14 mouse cellular contexts compared by ENCODE assay signal in genomic region chr4:111327094-111327493, GRCm38 (mm10).
DNase-seq lines count a peak whose midpoint lies in the region; ATAC-seq and TF ChIP-seq lines count a peak whose summit lies in the region.
"Had no signal": no experiment of that assay in that cellular context is flagged by ENCODE, and none has a peak within 500 bp of the region (broad histone marks: within the 10 kb centered on the region; RNA-seq: fewer than 3 reads in every experiment).

No protein-coding gene starts in this region.

- peak overlapping the region; percentile 65 for H3K4me2 ChIP-seq in CH12.LX (ENCODE audit: insufficient read depth, low read depth, poor library complexity, severe bottlenecking)
- H3K4me2 ChIP-seq in kidney, embryonic 16.5 days (replicated peaks; ENCODE audit: low read depth, low read length) = no peak overlapping the region
- no peak overlapping the region for H3K4me2 ChIP-seq in hindbrain, embryonic 14.5 days (replicated peaks)
- H3K4me2 ChIP-seq: heart, embryonic 15.5 days; midbrain, embryonic 15.5 days had no signal

- H3K79me2 ChIP-seq in CH12.LX (replicated peaks; ENCODE audit: control insufficient read depth, extremely low read depth, insufficient read depth, poor library complexity, severe bottlenecking) = no peaks in the 10 kb centered on the region

- in situ Hi-C loops in CH12.LX (cut with MboI; ENCODE audit: low pct_ligation_motif_present, low pct_unique_long_range_greater_than_20kb, low sequenced_read_pairs) = loop anchor here (10.0 kb wide), 2 partner anchors 178 to 298 kb away; no protein-coding TSS in a partner anchor

- 82% methylated on average over 11 of the region's 11 CpGs for WGBS in kidney, embryonic 16.5 days
- 72% methylated on average over 11 of the region's 11 CpGs for WGBS in hindbrain, embryonic 14.5 days

- no peaks in the 10 kb centered on the region for H3K36me3 ChIP-seq in CH12.LX (replicated peaks in 1 of 2; ENCODE audit: control insufficient read depth in 1 of 2, insufficient read depth in 1 of 2, low read length in 1 of 2)
- no peaks in the 10 kb centered on the region for H3K36me3 ChIP-seq in kidney, embryonic 16.5 days (ENCODE audit: insufficient read depth, low read length)
- H3K36me3 ChIP-seq in hindbrain, embryonic 14.5 days (replicated peaks; ENCODE audit: control insufficient read depth, insufficient read depth) = no peaks in the 10 kb centered on the region
- H3K36me3 ChIP-seq: heart, embryonic 15.5 days; midbrain, embryonic 15.5 days had no signal

- TF ChIP-seq EP300 in CH12.LX (IDR thresholded peaks at IDR 0.05; ENCODE audit: low read length) = no peak

- no peaks in the 10 kb centered on the region for H3K27me3 ChIP-seq in CH12.LX (replicated peaks)
- H3K27me3 ChIP-seq in kidney, embryonic 16.5 days (ENCODE audit: insufficient read depth, low read length) = no peaks in the 10 kb centered on the region
- H3K27me3 ChIP-seq in hindbrain, embryonic 14.5 days (ENCODE audit: control insufficient read depth, insufficient read depth, low read length) = no peaks in the 10 kb centered on the region
- H3K27me3 ChIP-seq: heart, embryonic 15.5 days; midbrain, embryonic 15.5 days had no signal

- ATAC-seq in kidney, embryonic 16.5 days (ENCODE audit: low FRiP score, low TSS enrichment) = no peak
- no peak for ATAC-seq in hindbrain, embryonic 14.5 days (ENCODE audit: low FRiP score)
- ATAC-seq: forebrain, embryonic 16.5 days; hindbrain, embryonic 16.5 days; midbrain, embryonic 15.5 days had no signal

- TF ChIP-seq CTCF in CH12.LX (conservative IDR thresholded peaks at IDR 0.05 in 1 of 2, IDR thresholded peaks at IDR 0.05 in 1 of 2; ENCODE audit: low read depth in 2 of 2, low read length in 2 of 2) = no peak

- 0 out of 2 replicates have a peak overlapping the region, but pooled peaks have one; percentile 24 for H3K9ac ChIP-seq in CH12.LX (ENCODE audit: insufficient read depth, low read depth)
- no peak overlapping the region for H3K9ac ChIP-seq in kidney, embryonic 16.5 days (replicated peaks; ENCODE audit: low read length)
- H3K9ac ChIP-seq in hindbrain, embryonic 14.5 days = no peak overlapping the region
- H3K9ac ChIP-seq: heart, embryonic 15.5 days; midbrain, embryonic 15.5 days had no signal

- no peak for TF ChIP-seq POLR2A in CH12.LX (IDR thresholded peaks at IDR 0.05; ENCODE audit: low read depth, low read length)

- dilution Hi-C loops in CH12.LX (cut with MboI; ENCODE audit: extremely low pct_ligation_motif_present, extremely low pct_unique_long_range_greater_than_20kb, low sequenced_read_pairs) = no loop called here

- peaks cover 7 to 21% of the 10 kb centered on the region in 2 experiments; a peak in 3 of 4 replicates for H3K4me1 ChIP-seq in CH12.LX (ENCODE audit: control insufficient read depth in 1 of 2, insufficient read depth in 2 of 2)
- H3K4me1 ChIP-seq in kidney, embryonic 16.5 days (ENCODE audit: insufficient read depth, low read length) = no peaks in the 10 kb centered on the region
- no peaks in the 10 kb centered on the region for H3K4me1 ChIP-seq in hindbrain, embryonic 14.5 days (replicated peaks; ENCODE audit: control insufficient read depth, insufficient read depth, low read length)
- H3K4me1 ChIP-seq: midbrain, embryonic 15.5 days had no signal

- TF ChIP-seq RAD21 in CH12.LX (IDR thresholded peaks at IDR 0.05; ENCODE audit: low read depth, low read length) = no peak

- H3K9me3 ChIP-seq in CH12.LX (replicated peaks; ENCODE audit: low read length) = no peaks in the 10 kb centered on the region
- H3K9me3 ChIP-seq in kidney, embryonic 16.5 days (ENCODE audit: low read length) = no peaks in the 10 kb centered on the region
- H3K9me3 ChIP-seq in hindbrain, embryonic 14.5 days (ENCODE audit: control insufficient read depth, low read length) = no peaks in the 10 kb centered on the region
- H3K9me3 ChIP-seq: heart, embryonic 15.5 days; midbrain, embryonic 15.5 days had no signal

- no peak overlapping the region for H3K4me3 ChIP-seq in CH12.LX (replicated peaks in 1 of 3; ENCODE audit: low read depth in 2 of 3, low read length in 2 of 3, poor library complexity in 1 of 3)
- H3K4me3 ChIP-seq in kidney, embryonic 16.5 days (ENCODE audit: low read length) = no peak overlapping the region
- H3K4me3 ChIP-seq in hindbrain, embryonic 14.5 days (replicated peaks; ENCODE audit: low read length) = no peak overlapping the region
- H3K4me3 ChIP-seq: heart, embryonic 15.5 days; midbrain, embryonic 15.5 days had no signal

- H3K27ac ChIP-seq in CH12.LX (ENCODE audit: insufficient read depth, low read depth) = no peak overlapping the region
- H3K27ac ChIP-seq in kidney, embryonic 16.5 days (ENCODE audit: low read length) = no peak overlapping the region
- H3K27ac ChIP-seq in hindbrain, embryonic 14.5 days = no peak overlapping the region
- H3K27ac ChIP-seq: heart, embryonic 15.5 days; kidney, postnatal 0 days; midbrain, embryonic 15.5 days had no signal

- no peak for DNase-seq in CH12.LX (ENCODE audit: extremely low read depth)
- peak; percentile 64 for DNase-seq in Muller cell, postnatal 12 days (ENCODE audit: inconsistent ontology term)
- peak; percentile 50 to 55 for DNase-seq in layer of hippocampus, adult 8-10 months (ENCODE audit: low spot score in 2 of 2)
- peak; percentile 86 for DNase-seq in right cerebral cortex, adult 18-20 months
- no peak for DNase-seq in hindbrain, embryonic 14.5 days (ENCODE audit: low spot score)
- no peak for DNase-seq in gastrocnemius, postnatal 10 days
- DNase-seq: adrenal gland, postnatal 14 days; lung, postnatal 10 days had no signal

TF ChIP-seq in CH12.LX, 34 proteins besides CTCF, POLR2A, EP300 and RAD21:
- no peak for TF ChIP-seq IRF4 (IDR thresholded peaks at IDR 0.05; ENCODE audit: low read depth, low read length)
- TF ChIP-seq MEF2A (IDR thresholded peaks at IDR 0.05; ENCODE audit: borderline replicate concordance, low read depth, low read length) = no peak
- TF ChIP-seq JUND (conservative IDR thresholded peaks at IDR 0.05; ENCODE audit: low read depth, low read length) = no peak
- TF ChIP-seq PAX5 (IDR thresholded peaks at IDR 0.05; ENCODE audit: low read length) = no peak
- no peak for TF ChIP-seq USF1 (IDR thresholded peaks at IDR 0.05; ENCODE audit: low read depth, low read length)
- no peak for TF ChIP-seq MAFK (IDR thresholded peaks at IDR 0.05; ENCODE audit: insufficient replicate concordance, low read length)
- no peak for TF ChIP-seq BHLHE40 (IDR thresholded peaks at IDR 0.05; ENCODE audit: low read depth, low read length)
- TF ChIP-seq POLR2AphosphoS2 (IDR thresholded peaks at IDR 0.05; ENCODE audit: low read depth, low read length) = no peak
- no peak for TF ChIP-seq SIN3A (IDR thresholded peaks at IDR 0.05; ENCODE audit: low read length)
- no peak for TF ChIP-seq TCF12 (IDR thresholded peaks at IDR 0.05; ENCODE audit: low read depth, low read length)
- TF ChIP-seq ETS1 (conservative IDR thresholded peaks at IDR 0.05; ENCODE audit: low read depth, low read length) = no peak

Comparison
In these comparisons a context has a peak if more than half of its experiments do, and no peak if none do; other contexts are left out.
1. DNase-seq: peak in Muller cell, postnatal 12 days (single experiment), layer of hippocampus, adult 8-10 months (2 of 2) and right cerebral cortex, adult 18-20 months (single experiment); none in CH12.LX (single experiment), hindbrain, embryonic 14.5 days (single experiment) and gastrocnemius, postnatal 10 days (single experiment).